Mouse (Mus musculus) hindbrain, embryonic 11.5 days (tissue): ENCODE results near the gene Hectd1. TPM values are rescaled to one million over a fixed set of nuclear protein-coding genes. Genes with fewer than 3 reads are reported as not detected.

Source experiments
- ATAC-seq: fragments of 200-750 bp; cut with Nextera tagmentation; 2 replicates; pipeline ENCODE4 v1.8.0; 2017; ENCODE audit warnings: mild to moderate bottlenecking, moderate TSS enrichment, moderate library complexity; ENCODE audit not compliant: low FRiP score
- DNase-seq: peaks from one replicate; pipeline ENCODE4 v3.0.0-alpha.2; 2015; ENCODE audit warnings: low spot score
- H3K27ac ChIP-seq: fragments of 300-500 bp; sonication (generic); 2 replicates; pipeline ENCODE4 v1.5.1; 2014; ENCODE audit warnings: mild to moderate bottlenecking, low read depth, low read length
- H3K27me3 ChIP-seq: fragments of 300-500 bp; sonication (generic); 2 replicates; pipeline ENCODE4 v1.6.1; 2014; ENCODE audit warnings: mild to moderate bottlenecking, low read length, moderate library complexity, mixed read lengths; ENCODE audit not compliant: control insufficient read depth, insufficient read depth
- H3K36me3 ChIP-seq: fragments of 300-500 bp; sonication (generic); 2 replicates; pipeline ENCODE4 v1.6.1; 2014; ENCODE audit warnings: mild to moderate bottlenecking, low read length, moderate library complexity, mixed read lengths; ENCODE audit not compliant: control insufficient read depth, insufficient read depth
- H3K4me1 ChIP-seq: fragments of 300-500 bp; sonication (generic); replicated peaks from 2 replicates; pipeline ENCODE4 v1.6.1; 2014; ENCODE audit warnings: low read length, mixed read lengths; ENCODE audit not compliant: control insufficient read depth, insufficient read depth
- H3K4me2 ChIP-seq: fragments of 300-500 bp; sonication (generic); replicated peaks from 2 replicates; pipeline ENCODE4 v1.6.1; 2014; ENCODE audit warnings: mild to moderate bottlenecking, low read depth, low read length
- H3K4me3 ChIP-seq: fragments of 300-500 bp; sonication (generic); 2 replicates; pipeline ENCODE4 v1.5.1; 2014; ENCODE audit warnings: low read depth, low read length
- H3K9ac ChIP-seq: fragments of 300-500 bp; sonication (generic); 2 replicates; pipeline ENCODE4 v1.6.1; 2014; ENCODE audit warnings: low read depth, low read length
- H3K9me3 ChIP-seq: fragments of 300-500 bp; sonication (generic); 2 replicates; pipeline ENCODE4 v1.6.1; 2016; ENCODE audit warnings: low read length; ENCODE audit not compliant: control insufficient read depth
- WGBS: fragments of 180-500 bp; shearing (Covaris S2); extraction: QIAGEN DNeasy Blood & Tissue Kit; methylation state at CpG from one replicate; pipeline ENCODE4 v1.1.7; 2014; 5-methylcytosine and 5-hydroxymethylcytosine counted together
- polyA plus RNA-seq: library from polyadenylated mRNA; unstranded; fragments of >200 nt; fragmentation: Nextera tagmentation; extraction: Ambion mirVana; gene quantifications from 2 replicates; pipeline ENCODE4 v1.2.1, GENCODE M21; 2014

Hectd1 gene
- polyA plus RNA-seq, 1 experiment from 2014 or later = 44.5 TPM

- DNase-seq (no peak), ATAC-seq (no peak)
- Histone ChIP-seq H3K36me3 (no peaks in the 10 kb centered on the region), H3K27ac (no peak overlapping the region), H3K4me3 (no peak overlapping the region), H3K4me2 (no peak overlapping the region), H3K9ac (no peak overlapping the region), H3K27me3 (no peaks in the 10 kb centered on the region), H3K4me1 (no peaks in the 10 kb centered on the region), H3K9me3 (no peaks in the 10 kb centered on the region)
- 98% methylated on average over 2 of the region's 2 CpGs for WGBS
Observed at GRCm38 (mm10) chr12:51696157-51696556, 133.2 kb downstream of the Hectd1 start.

GRCm38 (mm10) chr12:51694966-51695365 lies 134.4 kb downstream of the Hectd1 start:
- DNase-seq = no peak
- Histone ChIP-seq H3K9me3 (no peaks in the 10 kb centered on the region), H3K4me2 (no peak overlapping the region), H3K4me1 (no peaks in the 10 kb centered on the region), H3K36me3 (no peaks in the 10 kb centered on the region), H3K9ac (no peak overlapping the region), H3K27ac (no peak overlapping the region), H3K4me3 (no peak overlapping the region), H3K27me3 (no peaks in the 10 kb centered on the region)
- 93% methylated on average over 1 of the region's 1 CpGs for WGBS
- no peak for ATAC-seq

- DNase-seq = no peak
- H3K9ac ChIP-seq = no peak overlapping the region
- H3K27ac ChIP-seq = no peak overlapping the region
- H3K27me3 ChIP-seq = no peaks in the 10 kb centered on the region
- ATAC-seq = no peak
- H3K36me3 ChIP-seq = no peaks in the 10 kb centered on the region
- no peaks in the 10 kb centered on the region for H3K4me1 ChIP-seq
- no peaks in the 10 kb centered on the region for H3K9me3 ChIP-seq
- no peak overlapping the region for H3K4me3 ChIP-seq
- H3K4me2 ChIP-seq = no peak overlapping the region
Observed at GRCm38 (mm10) chr12:51694096-51694495, 135.2 kb downstream of the Hectd1 start.

Other genes starting within 250 kb of the Hectd1 start
- 6.3 and 8.8 TPM in 2 replicates for gene Coch, start 236.2 kb downstream of the Hectd1 start, polyA plus RNA-seq
- 55.2 and 57.8 TPM in 2 replicates for gene Ap4s1, start 138.5 kb downstream of the Hectd1 start, polyA plus RNA-seq
- 57.7 and 60.7 TPM in 2 replicates for gene Strn3, start 137.6 kb downstream of the Hectd1 start, polyA plus RNA-seq
- 8.4 and 8.8 TPM in 2 replicates for gene Heatr5a, start 141.8 kb upstream of the Hectd1 start, polyA plus RNA-seq
- gene Dtd2, start 177.0 kb upstream of the Hectd1 start, polyA plus RNA-seq = 20.8 and 25.1 TPM in 2 replicates
- not detected in 2 replicates for gene Gpr33, start 198.5 kb upstream of the Hectd1 start, polyA plus RNA-seq